Mouse (Mus musculus) lung, adult 10 weeks (tissue): ENCODE data around the gene Dctd. TPM values are rescaled to one million over a fixed set of nuclear protein-coding genes. Genes with fewer than 3 reads are reported as not detected.

Source experiments
- polyA plus RNA-seq: library from polyadenylated mRNA; stranded (reverse); fragments of 350-450 nt; fragmentation: Illumina TruSeq; extraction: RNeasy Lipid Tissue Mini Kit (QIAGEN cat#74804); gene quantifications from one replicate; pipeline ENCODE4 v1.2.3, GENCODE M21; 2014; ENCODE audit warnings: low read depth, low replicate concordance; ENCODE audit not compliant: insufficient read depth

Dctd gene
- polyA plus RNA-seq: 0.46 TPM

GRCm38 (mm10) chr8:48098792-48099191 lies at the start of gene Dctd:
Dctd (plus strand) TSS chr8:48099092.

Other genes starting within 250 kb of the Dctd start
- 14.7 TPM for gene Wwc2, start 108.2 kb upstream of the Dctd start, polyA plus RNA-seq